Mouse (Mus musculus) heart, postnatal 0 days (tissue): Measurements from ENCODE around the gene Tgfbr1. TPM values are rescaled to one million over a fixed set of nuclear protein-coding genes. Genes with fewer than 3 reads are reported as not detected.

Experiments used
- ATAC-seq: fragments of 200-750 bp; cut with Nextera tagmentation; 2 replicates; pipeline ENCODE4 v1.8.0; 2017; ENCODE audit warnings: low read depth, moderate number of reproducible peaks, moderate library complexity; ENCODE audit not compliant: insufficient read depth
- DNase-seq: peaks from one replicate; pipeline ENCODE4 v3.0.0-alpha.2; 2016; ENCODE audit warnings: low spot score
- H3K27ac ChIP-seq: fragments of 300-500 bp; sonication (generic); 2 replicates; pipeline ENCODE4 v1.5.1; 2014; ENCODE audit warnings: low read depth, mild to moderate bottlenecking
- H3K27me3 ChIP-seq: fragments of 300-500 bp; sonication (generic); 2 replicates; pipeline ENCODE4 v1.6.1; 2014; ENCODE audit warnings: low read length, mixed read lengths; ENCODE audit not compliant: control insufficient read depth, insufficient read depth
- H3K36me3 ChIP-seq: fragments of 300-500 bp; sonication (generic); replicated peaks from 2 replicates; pipeline ENCODE4 v1.6.1; 2014; ENCODE audit warnings: low read length, mixed read lengths; ENCODE audit not compliant: control insufficient read depth, insufficient read depth
- H3K4me1 ChIP-seq: fragments of 300-500 bp; sonication (generic); 2 replicates; pipeline ENCODE4 v1.6.1; 2014; ENCODE audit warnings: antibody characterized with exemption; ENCODE audit not compliant: control insufficient read depth, insufficient read depth
- H3K4me2 ChIP-seq: fragments of 300-500 bp; sonication (generic); 2 replicates; pipeline ENCODE4 v1.6.1; 2014; ENCODE audit warnings: low read depth, mild to moderate bottlenecking, low read length, moderate library complexity
- H3K4me3 ChIP-seq: fragments of 300-500 bp; sonication (generic); 2 replicates; pipeline ENCODE4 v1.5.1; 2014; ENCODE audit warnings: low read depth, low read length
- H3K9ac ChIP-seq: fragments of 300-500 bp; sonication (generic); replicated peaks from 2 replicates; pipeline ENCODE4 v1.6.1; 2014; ENCODE audit warnings: low read depth, low read length, mixed read lengths
- H3K9me3 ChIP-seq: fragments of 300-500 bp; sonication (generic); replicated peaks from 2 replicates; pipeline ENCODE4 v1.6.1; 2016; ENCODE audit warnings: low read length; ENCODE audit not compliant: control insufficient read depth
- CTCF ChIP-seq: IDR thresholded peaks from 2 replicates; pipeline ENCODE4 v1.5.1; 2016; ENCODE audit warnings: antibody characterized with exemption, control low read depth, low read depth
- EP300 ChIP-seq: IDR thresholded peaks from 2 replicates; pipeline ENCODE4 v1.6.1; 2016; ENCODE audit warnings: antibody characterized with exemption, low read depth
- WGBS: fragments of 180-500 bp; shearing (Covaris S2); extraction: QIAGEN DNeasy Blood & Tissue Kit; methylation state at CpG from one replicate; pipeline ENCODE4 v1.1.7; 2014; 5-methylcytosine and 5-hydroxymethylcytosine counted together
- polyA plus RNA-seq: library from polyadenylated mRNA; unstranded; fragments of >200 nt; fragmentation: Nextera tagmentation; extraction: Ambion mirVana; gene quantifications from 2 replicates; pipeline ENCODE4 v1.2.1, GENCODE M21; 2015
- total RNA-seq: library from RNA; depleted of rRNA; stranded (reverse); fragments of >200 nt; gene quantifications from 2 replicates; pipeline ENCODE4 v1.2.3, GENCODE M21; 2014; ENCODE audit warnings: low replicate concordance

Gene Tgfbr1
- total and polyA plus RNA-seq, 2 experiments from 2014 or later, result 7.8 to 19.8 TPM

GRCm38 (mm10) chr4:47404536-47404935 lies 51.5 kb downstream of the Tgfbr1 start:
- no peak for DNase-seq
- no peak overlapping the region for H3K4me3 ChIP-seq
- H3K4me2 ChIP-seq, result no peak overlapping the region
- H3K27ac ChIP-seq, result no peak overlapping the region
- no peak overlapping the region for H3K9ac ChIP-seq
- peaks cover 43% of the 10 kb centered on the region for H3K36me3 ChIP-seq
- TF ChIP-seq EP300 (no peak), CTCF (no peak)
- H3K9me3 ChIP-seq, result no peaks in the 10 kb centered on the region
- 0 out of 2 replicates have a peak, but pooled peaks cover 6% of the 10 kb centered on the region for H3K4me1 ChIP-seq
- H3K27me3 ChIP-seq, result no peaks in the 10 kb centered on the region
- no peak for ATAC-seq
- WGBS, result 84% methylated on average over 2 of the region's 2 CpGs

- Histone ChIP-seq H3K4me1 (0 out of 2 replicates have a peak, but pooled peaks cover 8% of the 10 kb centered on the region), H3K4me2 (no peak overlapping the region), H3K27me3 (no peaks in the 10 kb centered on the region), H3K9ac (no peak overlapping the region), H3K9me3 (no peaks in the 10 kb centered on the region), H3K36me3 (peaks cover 58% of the 10 kb centered on the region), H3K4me3 (no peak overlapping the region), H3K27ac (peak overlapping the region; percentile 31; the same call in 1 of the 2 replicates)
- DNase-seq (no peak), ATAC-seq (peak; percentile 64)
- WGBS, result 59% methylated on average over 2 of the region's 2 CpGs
- TF ChIP-seq CTCF (no peak), EP300 (no peak)
These were observed 54.1 kb downstream of the Tgfbr1 start for GRCm38 (mm10) chr4:47407161-47407560.

GRCm38 (mm10) chr4:47417871-47418270 lies 64.8 kb downstream of the Tgfbr1 start:
- Histone ChIP-seq H3K4me1 (peaks cover 3% of the 10 kb centered on the region; the same call in 1 of the 2 replicates), H3K9ac (no peak overlapping the region), H3K36me3 (0 out of 2 replicates have a peak, but pooled peaks cover 6% of the 10 kb centered on the region), H3K27ac (no peak overlapping the region), H3K27me3 (no peaks in the 10 kb centered on the region), H3K4me2 (no peak overlapping the region), H3K4me3 (no peak overlapping the region), H3K9me3 (no peaks in the 10 kb centered on the region)
- no peak for ATAC-seq
- no peak for TF ChIP-seq CTCF
- TF ChIP-seq EP300, result no peak
- no peak for DNase-seq
- WGBS, result 66% methylated on average over 3 of the region's 3 CpGs

- Histone ChIP-seq H3K4me3 (no peak overlapping the region), H3K9me3 (no peaks in the 10 kb centered on the region), H3K27ac (no peak overlapping the region), H3K36me3 (no peaks in the 10 kb centered on the region), H3K4me2 (no peak overlapping the region), H3K9ac (no peak overlapping the region), H3K4me1 (peaks cover 3% of the 10 kb centered on the region; the same call in 1 of the 2 replicates), H3K27me3 (no peaks in the 10 kb centered on the region)
- TF ChIP-seq EP300, result no peak
- peak; percentile 63 for TF ChIP-seq CTCF
- ATAC-seq, result no peak
- no peak for DNase-seq
- WGBS, result 26% methylated on average over 9 of the region's 9 CpGs
These were observed 66.4 kb downstream of the Tgfbr1 start for GRCm38 (mm10) chr4:47419268-47419973.

- DNase-seq (no peak), ATAC-seq (no peak)
- H3K4me1 ChIP-seq, result peaks cover 3% of the 10 kb centered on the region; the same call in 1 of the 2 replicates
- H3K27ac ChIP-seq, result no peak overlapping the region
- no peak overlapping the region for H3K4me3 ChIP-seq
- WGBS, result 62% methylated on average over 7 of the region's 7 CpGs
- H3K9ac ChIP-seq, result no peak overlapping the region
- no peaks in the 10 kb centered on the region for H3K9me3 ChIP-seq
- H3K27me3 ChIP-seq, result no peaks in the 10 kb centered on the region
- no peaks in the 10 kb centered on the region for H3K36me3 ChIP-seq
- TF ChIP-seq EP300 (no peak), CTCF (no peak)
- no peak overlapping the region for H3K4me2 ChIP-seq
These were observed 67.2 kb downstream of the Tgfbr1 start for GRCm38 (mm10) chr4:47420191-47420590.

GRCm38 (mm10) chr4:47422194-47422593 lies 69.2 kb downstream of the Tgfbr1 start:
- 35% methylated on average over 3 of the region's 3 CpGs for WGBS
- no peak for TF ChIP-seq EP300
- TF ChIP-seq CTCF, result no peak
- Histone ChIP-seq H3K9ac (no peak overlapping the region), H3K4me1 (peaks cover 3% of the 10 kb centered on the region; the same call in 1 of the 2 replicates), H3K36me3 (no peaks in the 10 kb centered on the region), H3K4me3 (no peak overlapping the region), H3K9me3 (no peaks in the 10 kb centered on the region), H3K27me3 (no peaks in the 10 kb centered on the region), H3K27ac (no peak overlapping the region), H3K4me2 (no peak overlapping the region)
- no peak for ATAC-seq
- DNase-seq, result no peak
